In genomic region chr14:33959341-33959740, GRCm38 (mm10) we compare ENCODE assay signal across 10 mouse cellular contexts. TPM values are rescaled to one million over a fixed set of nuclear protein-coding genes. Genes with fewer than 3 reads are reported as not detected.
A peak's percentile ranks its signal among the peaks of the same experiment; 100 is the strongest.
DNase-seq lines count a peak whose midpoint lies in the region; ATAC-seq and TF ChIP-seq lines count a peak whose summit lies in the region.
"Had no signal": no experiment of that assay in that cellular context is flagged by ENCODE, and none has a peak within 500 bp of the region (broad histone marks: within the 10 kb centered on the region; RNA-seq: fewer than 3 reads in every experiment).

No protein-coding gene starts in this region.

- no peak for ATAC-seq in forebrain, embryonic 15.5 days (replicated peaks)

- H3K27me3 ChIP-seq in forebrain, embryonic 10.5 days (ENCODE audit: poor library complexity, severe bottlenecking): peaks cover 8% of the 10 kb centered on the region
- no peaks in the 10 kb centered on the region for H3K27me3 ChIP-seq in forebrain, embryonic 15.5 days
- H3K27me3 ChIP-seq in thymus, adult 2 months (ENCODE audit: control insufficient read depth, insufficient read depth, low read length): no peaks in the 10 kb centered on the region
- H3K27me3 ChIP-seq: neural tube, embryonic 12.5 days had no signal

- H3K9ac ChIP-seq in forebrain, embryonic 15.5 days (replicated peaks): no peak overlapping the region
- H3K9ac ChIP-seq: neural tube, embryonic 12.5 days had no signal

- WGBS in forebrain, embryonic 10.5 days: 14% methylated on average over 9 of the region's 9 CpGs
- 13% methylated on average over 9 of the region's 9 CpGs for WGBS in forebrain, embryonic 15.5 days
- WGBS in thymus, adult 2 months: 16% methylated on average over 9 of the region's 9 CpGs
- 9% methylated on average over 9 of the region's 9 CpGs for WGBS in lung, adult 2 months

- TF ChIP-seq POLR2A in thymus, adult 2 months (IDR thresholded peaks at IDR 0.05; ENCODE audit: control insufficient read depth, extremely low read depth, insufficient read depth, low read length, poor library complexity): no peak
- TF ChIP-seq POLR2A in cortical plate, adult 2 months (IDR thresholded peaks at IDR 0.05; ENCODE audit: extremely low read depth, insufficient read depth, low read length): no peak
- TF ChIP-seq POLR2A in lung, adult 2 months (IDR thresholded peaks at IDR 0.05; ENCODE audit: borderline replicate concordance, extremely low read depth, low read depth, low read length): no peak

- H3K36me3 ChIP-seq in forebrain, embryonic 10.5 days (replicated peaks): no peaks in the 10 kb centered on the region
- no peaks in the 10 kb centered on the region for H3K36me3 ChIP-seq in forebrain, embryonic 15.5 days
- no peaks in the 10 kb centered on the region for H3K36me3 ChIP-seq in thymus, adult 2 months (ENCODE audit: control insufficient read depth, insufficient read depth, low read length)
- H3K36me3 ChIP-seq: neural tube, embryonic 12.5 days had no signal

- DNase-seq in forebrain, embryonic 10.5 days (ENCODE audit: extremely low spot score, low spot score): peak; percentile 33
- peak; percentile 14 for DNase-seq in thymus, adult 2 months
- no peak for DNase-seq in thymus, adult 18-20 months
- DNase-seq in heart, postnatal 4 days: peak; percentile 67
- peak; percentile 19 for DNase-seq in lung, adult 2 months
- DNase-seq in testis, postnatal 14 days (ENCODE audit: low spot score): peak; percentile 34

- H3K9me3 ChIP-seq in forebrain, embryonic 10.5 days: no peaks in the 10 kb centered on the region; the same call in 1 of the 2 replicates
- H3K9me3 ChIP-seq in forebrain, embryonic 15.5 days: no peaks in the 10 kb centered on the region
- H3K9me3 ChIP-seq: neural tube, embryonic 12.5 days had no signal

- no peak for TF ChIP-seq CTCF in thymus, adult 2 months (IDR thresholded peaks at IDR 0.05; ENCODE audit: borderline replicate concordance, control insufficient read depth, extremely low read depth, insufficient read depth, low read length, poor library complexity)
- peak; percentile 76 for TF ChIP-seq CTCF in cortical plate, adult 2 months (IDR thresholded peaks at IDR 0.05; ENCODE audit: extremely low read depth, insufficient read depth, low read length)
- peak; percentile 56 for TF ChIP-seq CTCF in lung, adult 2 months (IDR thresholded peaks at IDR 0.05; ENCODE audit: insufficient read depth, low read length)

- no peak overlapping the region for H3K4me2 ChIP-seq in forebrain, embryonic 15.5 days (replicated peaks)
- H3K4me2 ChIP-seq: neural tube, embryonic 12.5 days had no signal

- no peak overlapping the region for H3K27ac ChIP-seq in forebrain, embryonic 10.5 days
- H3K27ac ChIP-seq in forebrain, embryonic 15.5 days (replicated peaks): no peak overlapping the region
- H3K27ac ChIP-seq in thymus, adult 2 months (ENCODE audit: control insufficient read depth, insufficient read depth, low read length): no peak overlapping the region
- H3K27ac ChIP-seq in cortical plate, adult 2 months (ENCODE audit: insufficient read depth, low read length): no peak overlapping the region
- H3K27ac ChIP-seq: neural tube, embryonic 12.5 days had no signal

- H3K4me3 ChIP-seq in forebrain, embryonic 10.5 days: no peak overlapping the region
- H3K4me3 ChIP-seq in forebrain, embryonic 15.5 days: no peak overlapping the region
- H3K4me3 ChIP-seq in thymus, adult 2 months (ENCODE audit: control insufficient read depth, insufficient read depth, low read length): no peak overlapping the region
- H3K4me3 ChIP-seq in cortical plate, adult 2 months (ENCODE audit: insufficient read depth, low read length): no peak overlapping the region
- H3K4me3 ChIP-seq in lung, adult 2 months (replicated peaks; ENCODE audit: extremely low read depth, low read depth, low read length): no peak overlapping the region
- H3K4me3 ChIP-seq: neural tube, embryonic 12.5 days had no signal

- H3K4me1 ChIP-seq in forebrain, embryonic 10.5 days: no peaks in the 10 kb centered on the region
- no peaks in the 10 kb centered on the region for H3K4me1 ChIP-seq in forebrain, embryonic 15.5 days
- no peaks in the 10 kb centered on the region for H3K4me1 ChIP-seq in thymus, adult 2 months (replicated peaks; ENCODE audit: control insufficient read depth, insufficient read depth, low read length)
- no peaks in the 10 kb centered on the region for H3K4me1 ChIP-seq in cortical plate, adult 2 months (ENCODE audit: control insufficient read depth, insufficient read depth, low read length)
- H3K4me1 ChIP-seq in lung, adult 2 months (ENCODE audit: control insufficient read depth, insufficient read depth, low read length): no peaks in the 10 kb centered on the region
- H3K4me1 ChIP-seq: neural tube, embryonic 12.5 days had no signal

RNA-seq across cellular contexts. Expression of gene Rbp3, which starts 5.5 kb away (rescaled TPM):
- not detected in 2 replicates for polyA plus RNA-seq in forebrain, embryonic 10.5 days (2016; fragmentation: Nextera tagmentation; extraction: Ambion mirVana)
- polyA plus RNA-seq in forebrain, embryonic 15.5 days (2015; fragmentation: Nextera tagmentation; extraction: Ambion mirVana): 0.38 TPM in 1 of 2 replicates, not detected in the other
- not detected in 2 replicates for polyA plus RNA-seq in thymus, adult 2 months (2012; rRNA removed)
- not detected in 2 replicates for polyA plus RNA-seq in cortical plate, adult 2 months (2012; rRNA removed)
- total RNA-seq in heart, postnatal 4 days (2021): not detected
- not detected in 2 replicates for polyA plus RNA-seq in lung, adult 2 months (2012; rRNA removed)
- total RNA-seq: hematopoietic stem cell, adult 5-6 weeks had no signal
- polyA plus RNA-seq: neural tube, embryonic 12.5 days had no signal

RNA-seq across cellular contexts. Expression of gene Gdf2, which starts 18.5 kb away (rescaled TPM):
- not detected in 2 replicates for polyA plus RNA-seq in forebrain, embryonic 10.5 days (2016; fragmentation: Nextera tagmentation; extraction: Ambion mirVana)
- not detected in 2 replicates for polyA plus RNA-seq in forebrain, embryonic 15.5 days (2015; fragmentation: Nextera tagmentation; extraction: Ambion mirVana)
- not detected in 2 replicates for polyA plus RNA-seq in thymus, adult 2 months (2012; rRNA removed)
- not detected in 2 replicates for polyA plus RNA-seq in cortical plate, adult 2 months (2012; rRNA removed)
- total RNA-seq in heart, postnatal 4 days (2021): under 1 TPM; 0.17 to 0.32 TPM
- 0.25 and 0.45 TPM in 2 replicates for polyA plus RNA-seq in lung, adult 2 months (2012; rRNA removed)
- total RNA-seq: hematopoietic stem cell, adult 5-6 weeks had no signal
- polyA plus RNA-seq: neural tube, embryonic 12.5 days had no signal

RNA-seq across cellular contexts. Expression of gene Zfp488, which starts 19.2 kb away (rescaled TPM):
- polyA plus RNA-seq in forebrain, embryonic 10.5 days (2016; fragmentation: Nextera tagmentation; extraction: Ambion mirVana): 0.06 and 0.11 TPM in 2 replicates
- 0.13 and 0.19 TPM in 2 replicates for polyA plus RNA-seq in forebrain, embryonic 15.5 days (2015; fragmentation: Nextera tagmentation; extraction: Ambion mirVana)
- polyA plus RNA-seq in thymus, adult 2 months (2012; rRNA removed): not detected in 2 replicates
- 3.1 and 3.4 TPM in 2 replicates for polyA plus RNA-seq in cortical plate, adult 2 months (2012; rRNA removed)
- not detected for total RNA-seq in heart, postnatal 4 days (2021)
- not detected in 2 replicates for polyA plus RNA-seq in lung, adult 2 months (2012; rRNA removed)
- total RNA-seq: hematopoietic stem cell, adult 5-6 weeks had no signal

RNA-seq across cellular contexts. Expression of gene Gdf10, which starts 36.0 kb away (rescaled TPM):
- 2.5 TPM in 2 replicates for polyA plus RNA-seq in forebrain, embryonic 10.5 days (2016; fragmentation: Nextera tagmentation; extraction: Ambion mirVana)
- 2.9 and 3.1 TPM in 2 replicates for polyA plus RNA-seq in forebrain, embryonic 15.5 days (2015; fragmentation: Nextera tagmentation; extraction: Ambion mirVana)
- polyA plus RNA-seq in thymus, adult 2 months (2012; rRNA removed): 2.3 and 2.4 TPM in 2 replicates
- 3.8 and 4.2 TPM in 2 replicates for polyA plus RNA-seq in cortical plate, adult 2 months (2012; rRNA removed)
- 1 to 10 TPM; 1.7 to 1.9 TPM for total RNA-seq in heart, postnatal 4 days (2021)
- polyA plus RNA-seq in lung, adult 2 months (2012; rRNA removed): 14.3 and 15.1 TPM in 2 replicates
- total RNA-seq: hematopoietic stem cell, adult 5-6 weeks had no signal

RNA-seq across cellular contexts. Expression of gene Gm30083, which starts 55.6 kb away (rescaled TPM):
- polyA plus RNA-seq in forebrain, embryonic 10.5 days (2016; fragmentation: Nextera tagmentation; extraction: Ambion mirVana): not detected in 2 replicates
- polyA plus RNA-seq in forebrain, embryonic 15.5 days (2015; fragmentation: Nextera tagmentation; extraction: Ambion mirVana): not detected in 2 replicates
- not detected in 2 replicates for polyA plus RNA-seq in thymus, adult 2 months (2012; rRNA removed)
- polyA plus RNA-seq in cortical plate, adult 2 months (2012; rRNA removed): not detected in 2 replicates
- not detected for total RNA-seq in heart, postnatal 4 days (2021)
- polyA plus RNA-seq in lung, adult 2 months (2012; rRNA removed): not detected in 2 replicates
- total RNA-seq: hematopoietic stem cell, adult 5-6 weeks had no signal
- polyA plus RNA-seq: neural tube, embryonic 12.5 days had no signal

Comparison
In these comparisons a context has a peak if more than half of its experiments do, and no peak if none do; other contexts are left out.
1. DNase-seq: peak in forebrain, embryonic 10.5 days (single experiment), thymus, adult 2 months (single experiment), heart, postnatal 4 days (single experiment), lung, adult 2 months (single experiment) and testis, postnatal 14 days (single experiment); none in thymus, adult 18-20 months (0 of 2).